Mouse (Mus musculus) forebrain, embryonic 14.5 days (tissue): Measurements from ENCODE around the gene Hs3st1. TPM values are rescaled to one million over a fixed set of nuclear protein-coding genes. Genes with fewer than 3 reads are reported as not detected.

Experiments used
- ATAC-seq: fragments of 200-750 bp; cut with Nextera tagmentation; 2 replicates; pipeline ENCODE4 v1.8.0; 2017; ENCODE audit warnings: mild to moderate bottlenecking, moderate library complexity
- DNase-seq: peaks from one replicate; pipeline ENCODE4 v3.0.0-alpha.2; 2015; ENCODE audit warnings: low spot score
- H3K27ac ChIP-seq: fragments of 300-500 bp; sonication (generic); 2 replicates; pipeline ENCODE4 v1.5.1; 2014; ENCODE audit warnings: low read depth, mild to moderate bottlenecking, control low read depth, low read length, moderate library complexity
- H3K27me3 ChIP-seq: fragments of 300-500 bp; sonication (generic); replicated peaks from 2 replicates; pipeline ENCODE4 v1.6.1; 2014; ENCODE audit warnings: low read length, control low read depth, mixed read lengths; ENCODE audit not compliant: control insufficient read depth, insufficient read depth
- H3K36me3 ChIP-seq: fragments of 300-500 bp; sonication (generic); 2 replicates; pipeline ENCODE4 v1.6.1; 2014; ENCODE audit warnings: low read length, control low read depth; ENCODE audit not compliant: control insufficient read depth, insufficient read depth
- H3K4me1 ChIP-seq: fragments of 300-500 bp; sonication (generic); 2 replicates; pipeline ENCODE4 v1.6.1; 2014; ENCODE audit warnings: antibody characterized with exemption, low read length, control low read depth; ENCODE audit not compliant: control insufficient read depth, insufficient read depth
- H3K4me2 ChIP-seq: fragments of 300-500 bp; sonication (generic); 2 replicates; pipeline ENCODE4 v1.6.1; 2014; ENCODE audit warnings: mild to moderate bottlenecking, control low read depth, low read length
- H3K4me3 ChIP-seq: fragments of 300-500 bp; sonication (generic); 2 replicates; pipeline ENCODE4 v1.5.1; 2014; ENCODE audit warnings: low read depth, low read length, control low read depth
- H3K9ac ChIP-seq: fragments of 300-500 bp; sonication (generic); 2 replicates; pipeline ENCODE4 v1.6.1; 2014; ENCODE audit warnings: mild to moderate bottlenecking, low read length, control low read depth, moderate library complexity
- H3K9me3 ChIP-seq: fragments of 300-500 bp; sonication (generic); replicated peaks from 2 replicates; pipeline ENCODE4 v1.6.1; 2016; ENCODE audit warnings: low read length, control low read depth, mixed read lengths; ENCODE audit not compliant: control insufficient read depth
- WGBS: fragments of 180-500 bp; shearing (Covaris S2); extraction: QIAGEN DNeasy Blood & Tissue Kit; methylation state at CpG from one replicate; pipeline ENCODE4 v1.1.7; 2014; 5-methylcytosine and 5-hydroxymethylcytosine counted together
- polyA plus RNA-seq: library from polyadenylated mRNA; unstranded; fragments of >200 nt; fragmentation: Nextera tagmentation; extraction: Ambion mirVana; gene quantifications from 2 replicates; pipeline ENCODE4 v1.2.1, GENCODE M21; 2014

The Hs3st1 gene
- polyA plus RNA-seq, 1 experiment from 2014 or later: 51.3 TPM

- no peaks in the 10 kb centered on the region for H3K27me3 ChIP-seq
- no peaks in the 10 kb centered on the region for H3K36me3 ChIP-seq
- H3K4me2 ChIP-seq: no peak overlapping the region
- peaks cover 4% of the 10 kb centered on the region; the same call in 1 of the 2 replicates for H3K4me1 ChIP-seq
- 76% methylated on average over 3 of the region's 3 CpGs for WGBS
- no peak overlapping the region for H3K4me3 ChIP-seq
- ATAC-seq (no peak), DNase-seq (no peak)
- H3K9ac ChIP-seq: no peak overlapping the region
- no peak overlapping the region for H3K27ac ChIP-seq
- H3K9me3 ChIP-seq: no peaks in the 10 kb centered on the region
These were observed 134.9 kb downstream of the Hs3st1 start for GRCm38 (mm10) chr5:39620206-39620866.

GRCm38 (mm10) chr5:39617354-39617977, 137.8 kb downstream of the Hs3st1 start:
- 78% methylated on average over 2 of the region's 2 CpGs for WGBS
- no peaks in the 10 kb centered on the region for H3K4me1 ChIP-seq

GRCm38 (mm10) chr5:39615202-39615601, 140.1 kb downstream of the Hs3st1 start:
- WGBS: 92% methylated on average over 7 of the region's 7 CpGs
- no peak overlapping the region for H3K27ac ChIP-seq
- H3K4me1 ChIP-seq: no peaks in the 10 kb centered on the region
- no peak for ATAC-seq
- no peak overlapping the region for H3K4me3 ChIP-seq
- H3K27me3 ChIP-seq: no peaks in the 10 kb centered on the region
- no peak overlapping the region for H3K4me2 ChIP-seq
- no peak overlapping the region for H3K9ac ChIP-seq
- H3K36me3 ChIP-seq: peaks cover 10% of the 10 kb centered on the region; the same call in 1 of the 2 replicates
- no peaks in the 10 kb centered on the region for H3K9me3 ChIP-seq
- no peak for DNase-seq

More at GRCm38 (mm10) chr5:39617354-39617977, 137.8 kb downstream of the Hs3st1 start:
- ATAC-seq (no peak), DNase-seq (no peak)
- no peaks in the 10 kb centered on the region for H3K27me3 ChIP-seq
- peaks cover 10% of the 10 kb centered on the region; the same call in 1 of the 2 replicates for H3K36me3 ChIP-seq
- H3K4me2 ChIP-seq: no peak overlapping the region
- H3K9me3 ChIP-seq: no peaks in the 10 kb centered on the region
- no peak overlapping the region for H3K27ac ChIP-seq
- no peak overlapping the region for H3K9ac ChIP-seq
- H3K4me3 ChIP-seq: no peak overlapping the region

- Histone ChIP-seq H3K27ac (no peak overlapping the region), H3K4me1 (no peaks in the 10 kb centered on the region), H3K36me3 (peaks cover 10% of the 10 kb centered on the region; the same call in 1 of the 2 replicates), H3K9me3 (no peaks in the 10 kb centered on the region), H3K9ac (no peak overlapping the region), H3K4me3 (no peak overlapping the region), H3K4me2 (no peak overlapping the region), H3K27me3 (no peaks in the 10 kb centered on the region)
- DNase-seq (no peak), ATAC-seq (no peak)
- 91% methylated on average over 2 of the region's 2 CpGs for WGBS
These were observed 141.7 kb downstream of the Hs3st1 start for GRCm38 (mm10) chr5:39613534-39613933.

GRCm38 (mm10) chr5:39612240-39612639, 143.0 kb downstream of the Hs3st1 start:
- DNase-seq: no peak
- Histone ChIP-seq H3K27ac (no peak overlapping the region), H3K9me3 (no peaks in the 10 kb centered on the region), H3K4me3 (no peak overlapping the region), H3K27me3 (no peaks in the 10 kb centered on the region), H3K4me1 (no peaks in the 10 kb centered on the region), H3K4me2 (no peak overlapping the region), H3K9ac (no peak overlapping the region), H3K36me3 (peaks cover 10% of the 10 kb centered on the region; the same call in 1 of the 2 replicates)
- ATAC-seq: no peak
- 87% methylated on average over 2 of the region's 2 CpGs for WGBS

GRCm38 (mm10) chr5:39608260-39608659, 147.0 kb downstream of the Hs3st1 start:
- Histone ChIP-seq H3K36me3 (no peaks in the 10 kb centered on the region), H3K4me3 (no peak overlapping the region), H3K9ac (no peak overlapping the region), H3K27me3 (no peaks in the 10 kb centered on the region), H3K27ac (no peak overlapping the region), H3K4me1 (no peaks in the 10 kb centered on the region), H3K9me3 (no peaks in the 10 kb centered on the region), H3K4me2 (no peak overlapping the region)
- no peak for ATAC-seq
- 64% methylated on average over 1 of the region's 1 CpGs for WGBS
- no peak for DNase-seq

GRCm38 (mm10) chr5:39594737-39595136, 160.5 kb downstream of the Hs3st1 start:
- Histone ChIP-seq H3K4me3 (no peak overlapping the region), H3K27ac (no peak overlapping the region), H3K36me3 (no peaks in the 10 kb centered on the region), H3K9ac (no peak overlapping the region), H3K4me2 (no peak overlapping the region), H3K27me3 (no peaks in the 10 kb centered on the region), H3K9me3 (no peaks in the 10 kb centered on the region), H3K4me1 (no peaks in the 10 kb centered on the region)
- WGBS: 76% methylated on average over 2 of the region's 2 CpGs
- DNase-seq (no peak), ATAC-seq (no peak)
